Mouse (Mus musculus) embryo, embryonic 10.5 days (tissue): ENCODE measurements at regions not wholly inside any gene's neighbourhood (a gene's known extent, or its start where the extent isn't known, plus 50 kb on each side); places are given as distances from the start of the nearest gene placed in this dataset.

Experiments used
- DNase-seq: peaks from one replicate; pipeline ENCODE4 v3.0.0-alpha.2; 2015; ENCODE audit warnings: low spot score

- DNase-seq: no peak
Measured at GRCm38 (mm10) chr14:47991546-47991945, 129.1 kb upstream of the Peli2 start.

- no peak for DNase-seq
Measured at GRCm38 (mm10) chr14:47992091-47992490, 128.5 kb upstream of the Peli2 start.

- no peak for DNase-seq
Measured at GRCm38 (mm10) chr14:47992851-47993250, 127.8 kb upstream of the Peli2 start.

GRCm38 (mm10) chr14:47998936-47999335, 121.7 kb upstream of the Peli2 start:
- no peak for DNase-seq

GRCm38 (mm10) chr14:48005092-48005928, 115.3 kb upstream of the Peli2 start:
- DNase-seq: no peak

GRCm38 (mm10) chr14:48005929-48006309, 114.7 kb upstream of the Peli2 start:
- DNase-seq: no peak

- no peak for DNase-seq
Measured at GRCm38 (mm10) chr14:48012361-48013215, 108.0 kb upstream of the Peli2 start.

- no peak for DNase-seq
Measured at GRCm38 (mm10) chr14:48013431-48013830, 107.2 kb upstream of the Peli2 start.

- no peak for DNase-seq
Measured at GRCm38 (mm10) chr14:48014776-48015175, 105.8 kb upstream of the Peli2 start.

GRCm38 (mm10) chr14:48017971-48018370, 102.7 kb upstream of the Peli2 start:
- no peak for DNase-seq

GRCm38 (mm10) chr14:48019331-48019730, 101.3 kb upstream of the Peli2 start:
- DNase-seq: no peak

GRCm38 (mm10) chr14:48022271-48022670, 98.4 kb upstream of the Peli2 start:
- DNase-seq: no peak

- DNase-seq: no peak
Measured at GRCm38 (mm10) chr14:48024051-48024693, 96.5 kb upstream of the Peli2 start.

GRCm38 (mm10) chr14:48039286-48039790, 81.3 kb upstream of the Peli2 start:
- DNase-seq: no peak

GRCm38 (mm10) chr14:48046094-48046493, 74.5 kb upstream of the Peli2 start:
- no peak for DNase-seq

GRCm38 (mm10) chr14:48046831-48047230, 73.8 kb upstream of the Peli2 start:
- no peak for DNase-seq

GRCm38 (mm10) chr14:48049698-48050459, 70.7 kb upstream of the Peli2 start:
- DNase-seq: no peak

- DNase-seq: no peak
Measured at GRCm38 (mm10) chr14:48050460-48050760, 70.2 kb upstream of the Peli2 start.

GRCm38 (mm10) chr14:48051971-48052370, 68.7 kb upstream of the Peli2 start:
- DNase-seq: no peak

GRCm38 (mm10) chr14:48052405-48052804, 68.2 kb upstream of the Peli2 start:
- DNase-seq: no peak

GRCm38 (mm10) chr14:48053151-48053550, 67.5 kb upstream of the Peli2 start:
- DNase-seq: peak; percentile 80

- no peak for DNase-seq
Measured at GRCm38 (mm10) chr14:48054719-48055118, 65.9 kb upstream of the Peli2 start.
